Mouse (Mus musculus) hindbrain, embryonic 10.5 days (tissue): ENCODE data around the gene Lrrc75a. TPM values are rescaled to one million over a fixed set of nuclear protein-coding genes. Genes with fewer than 3 reads are reported as not detected.

Experiments used
- DNase-seq: peaks from one replicate; pipeline ENCODE4 v3.0.0-alpha.2; 2017; ENCODE audit warnings: low spot score
- H3K27ac ChIP-seq: fragments of 300-500 bp; sonication (generic); 2 replicates; pipeline ENCODE4 v1.5.1; 2016; ENCODE audit warnings: mild to moderate bottlenecking, moderate library complexity
- H3K27me3 ChIP-seq: fragments of 300-500 bp; sonication (generic); 2 replicates; pipeline ENCODE4 v1.6.1; 2016; ENCODE audit warnings: mild to moderate bottlenecking; ENCODE audit not compliant: poor library complexity, insufficient read depth, severe bottlenecking
- H3K36me3 ChIP-seq: fragments of 300-500 bp; sonication (generic); 2 replicates; pipeline ENCODE4 v1.6.1; 2016; ENCODE audit warnings: mild to moderate bottlenecking, moderate library complexity
- H3K4me1 ChIP-seq: fragments of 300-500 bp; sonication (generic); replicated peaks from 2 replicates; pipeline ENCODE4 v1.6.1; 2016; ENCODE audit warnings: mild to moderate bottlenecking
- H3K4me3 ChIP-seq: fragments of 300-500 bp; sonication (generic); 2 replicates; pipeline ENCODE4 v1.5.1; 2016; ENCODE audit warnings: mild to moderate bottlenecking, moderate library complexity
- H3K9me3 ChIP-seq: fragments of 300-500 bp; sonication (generic); 2 replicates; pipeline ENCODE4 v1.6.1; 2016; ENCODE audit warnings: mild to moderate bottlenecking, moderate library complexity
- WGBS: fragments of 180-500 bp; shearing (Covaris S2); methylation state at CpG from one replicate; pipeline ENCODE4 v1.1.7; 2016; 5-methylcytosine and 5-hydroxymethylcytosine counted together
- polyA plus RNA-seq: library from polyadenylated mRNA; unstranded; fragments of >200 nt; fragmentation: Nextera tagmentation; extraction: Ambion mirVana; gene quantifications from 2 replicates; pipeline ENCODE4 v1.2.1, GENCODE M21; 2016

Lrrc75a gene
- polyA plus RNA-seq: 12.6 and 15.0 TPM in 2 replicates

DNA sequence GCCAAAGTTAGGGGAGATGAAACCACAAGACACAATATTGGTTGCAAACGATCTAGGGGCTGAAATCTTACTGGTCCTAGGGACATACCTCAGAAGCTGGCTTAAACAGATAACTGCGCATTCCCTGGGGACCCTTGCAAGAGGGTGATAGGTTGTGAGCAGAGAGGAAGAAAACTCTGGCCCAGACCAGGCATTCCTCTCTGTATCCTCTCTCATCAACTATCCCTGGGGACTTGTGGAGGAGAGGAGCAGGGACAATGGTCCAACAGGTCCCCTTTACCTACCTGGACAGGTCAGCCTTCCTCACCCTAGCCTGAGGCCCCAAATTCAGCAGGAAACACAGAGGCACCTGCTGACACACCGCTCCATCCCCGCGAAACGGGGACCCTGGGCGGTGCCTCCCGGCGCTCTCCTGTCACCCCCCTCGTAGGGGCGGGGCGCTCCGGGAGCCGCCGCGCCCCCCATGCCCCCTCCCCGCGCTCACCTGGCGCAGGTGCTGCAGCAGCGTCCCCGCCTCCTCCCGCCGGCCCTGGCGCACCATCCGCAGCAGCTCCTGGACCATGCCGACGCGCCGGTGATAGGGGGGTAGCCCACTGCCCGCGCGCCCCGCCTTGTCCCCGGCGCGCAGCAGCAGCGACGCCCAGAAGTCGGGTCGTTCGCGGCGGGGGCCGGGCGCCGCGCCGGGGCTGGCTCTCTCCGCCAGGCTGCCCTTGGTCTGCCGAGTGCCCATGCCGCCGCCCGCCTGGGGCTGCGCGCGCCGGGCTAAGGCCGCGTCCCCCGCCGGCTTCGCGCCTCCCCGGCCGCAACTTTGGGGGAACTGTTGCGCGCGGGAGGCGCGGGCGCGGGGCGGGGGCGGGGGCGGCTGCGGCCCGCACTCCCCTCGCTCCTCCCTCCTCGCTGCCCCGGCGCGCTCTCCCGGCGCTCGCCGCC is at the start of gene Lrrc75a:
Gene Lrrc75a (minus strand): TSS at position 863 of the 930 bp plus-strand sequence.
- Histone ChIP-seq H3K9me3 (no peaks in the 10 kb centered on the region), H3K27ac (peak within 1 kb of the TSS; percentile 94), H3K27me3 (no peaks in the 10 kb centered on the region), H3K4me3 (peak within 1 kb of the TSS; percentile 86), H3K36me3 (peaks cover 18% of the 10 kb centered on the region), H3K4me1 (peaks cover 69% of the 10 kb centered on the region)
- DNase-seq: peak; percentile 38
- WGBS: under 1% methylated on average over 82 of the region's 86 CpGs

DNA sequence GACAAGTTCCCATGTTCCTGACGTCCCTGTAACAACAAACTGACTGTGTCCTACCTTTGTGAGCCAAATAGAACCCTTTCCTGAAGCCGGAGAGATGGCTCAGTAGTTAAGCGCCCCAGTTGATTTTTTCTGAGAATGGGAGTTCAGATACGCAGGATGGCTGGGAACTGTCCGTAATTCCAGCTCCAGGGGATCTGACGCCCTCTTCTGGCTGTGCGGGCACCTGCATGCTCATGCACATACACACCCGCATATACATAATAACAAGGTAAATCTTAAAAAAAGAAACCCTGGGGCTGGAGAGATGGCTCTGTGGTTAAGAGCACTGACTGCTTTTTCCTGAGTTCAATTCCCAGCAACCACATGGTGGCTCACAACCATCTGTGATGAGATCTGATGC is 46.8 kb upstream of the Lrrc75a start:
- no peak overlapping the region for H3K27ac ChIP-seq
- no peaks in the 10 kb centered on the region for H3K36me3 ChIP-seq
- 91% methylated on average over 8 of the region's 8 CpGs for whole genome bisulfite sequencing
- H3K9me3 ChIP-seq: no peaks in the 10 kb centered on the region
- H3K4me3 ChIP-seq: no peak overlapping the region
- no peak for DNase-seq
- no peaks in the 10 kb centered on the region for H3K4me1 ChIP-seq
- no peaks in the 10 kb centered on the region for H3K27me3 ChIP-seq

DNA sequence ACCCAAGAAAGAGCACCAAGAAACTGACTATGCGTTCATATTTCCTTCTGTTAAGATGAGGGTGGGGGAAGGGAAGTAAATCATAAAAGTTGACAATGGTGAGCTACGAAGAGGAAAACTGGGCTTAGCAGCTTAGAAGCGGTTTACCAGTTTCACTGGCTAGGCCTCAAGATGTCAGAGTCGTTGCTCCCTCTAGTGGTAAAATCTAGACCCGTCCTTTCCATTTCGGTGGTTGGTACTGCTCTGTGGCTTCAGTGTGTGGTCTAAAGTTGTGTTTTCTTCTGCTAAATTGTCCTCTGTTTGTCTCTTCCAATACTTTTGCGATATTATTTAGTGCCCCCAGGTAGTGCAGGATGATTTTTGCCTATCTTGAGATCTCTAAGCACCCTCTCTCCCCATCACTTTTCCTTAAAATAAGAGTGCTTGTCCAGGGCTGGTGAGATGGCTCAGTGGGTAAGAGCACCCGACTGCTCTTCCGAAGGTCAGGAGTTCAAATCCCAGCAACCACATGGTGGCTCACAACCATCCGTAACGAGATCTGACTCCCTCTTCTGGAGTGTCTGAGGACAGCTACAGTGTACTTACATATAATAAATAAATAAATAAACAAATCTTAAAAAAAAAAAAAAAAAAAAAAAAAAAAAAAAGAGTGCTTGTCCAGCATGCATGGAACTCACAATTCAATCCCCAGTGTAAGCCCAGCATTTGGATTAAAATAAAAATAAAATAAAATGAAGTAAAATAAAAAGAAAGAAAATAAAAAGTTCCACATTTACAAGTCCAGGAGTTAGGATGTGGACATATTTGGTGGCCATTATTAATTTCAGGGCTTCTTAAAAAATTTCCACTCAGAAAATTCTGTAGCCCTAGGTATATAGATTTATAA is 45.2 kb upstream of the Lrrc75a start:
- H3K27me3 ChIP-seq: no peaks in the 10 kb centered on the region
- no peaks in the 10 kb centered on the region for H3K36me3 ChIP-seq
- H3K9me3 ChIP-seq: no peaks in the 10 kb centered on the region
- H3K4me1 ChIP-seq: no peaks in the 10 kb centered on the region
- WGBS: 24% methylated on average over 11 of the region's 11 CpGs
- H3K4me3 ChIP-seq: no peak overlapping the region
- H3K27ac ChIP-seq: peak overlapping the region; percentile 45; the same call in 1 of the 2 replicates
- peak; percentile 52 for DNase-seq

DNA sequence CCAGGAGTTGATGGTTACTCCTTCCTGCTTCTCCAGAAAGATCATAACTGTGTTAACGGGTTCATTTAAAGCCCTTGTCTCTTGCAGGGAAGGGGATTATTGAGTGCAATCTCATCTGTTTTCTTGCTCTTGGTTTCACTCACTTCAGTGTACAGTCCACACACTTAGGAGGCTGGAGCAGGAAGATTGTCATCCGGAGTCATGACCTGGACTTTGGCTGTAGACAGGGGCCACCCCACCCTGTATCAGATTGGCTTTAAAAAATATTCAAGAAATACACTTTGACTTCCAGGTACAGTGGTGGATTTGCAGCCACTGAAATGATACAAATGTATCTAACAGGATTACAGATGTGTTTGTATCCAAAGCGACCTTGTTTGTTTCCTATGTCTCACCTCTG is 43.3 kb upstream of the Lrrc75a start:
- WGBS: 91% methylated on average over 3 of the region's 3 CpGs
- no peak for DNase-seq
- Histone ChIP-seq H3K27me3 (no peaks in the 10 kb centered on the region), H3K9me3 (no peaks in the 10 kb centered on the region), H3K4me1 (no peaks in the 10 kb centered on the region), H3K4me3 (no peak overlapping the region), H3K27ac (no peak overlapping the region), H3K36me3 (no peaks in the 10 kb centered on the region)

DNA sequence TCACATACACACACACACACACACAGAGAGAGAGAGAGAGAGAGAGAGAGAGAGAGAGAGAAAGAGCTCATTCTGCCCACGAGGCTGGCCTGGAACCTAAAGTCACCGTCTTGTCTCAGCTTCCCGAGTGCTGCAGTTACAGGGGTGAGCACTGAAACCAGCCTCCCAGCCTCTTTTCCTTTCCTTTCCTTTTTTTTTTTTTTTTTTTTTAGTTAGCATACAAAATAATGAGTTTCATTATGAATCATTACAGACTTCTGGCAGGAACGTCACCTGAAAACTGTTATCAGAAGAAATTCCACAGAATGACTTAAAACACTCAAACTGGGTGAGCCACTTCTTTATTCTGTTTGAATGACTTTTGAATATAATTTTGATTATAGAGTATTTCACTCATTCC is 31.6 kb upstream of the Lrrc75a start:
- H3K36me3 ChIP-seq: no peaks in the 10 kb centered on the region
- H3K27me3 ChIP-seq: no peaks in the 10 kb centered on the region
- WGBS: 86% methylated on average over 4 of the region's 4 CpGs
- peaks cover 12% of the 10 kb centered on the region for H3K4me1 ChIP-seq
- no peak for DNase-seq
- H3K9me3 ChIP-seq: no peaks in the 10 kb centered on the region
- no peak overlapping the region for H3K27ac ChIP-seq
- H3K4me3 ChIP-seq: no peak overlapping the region

DNA sequence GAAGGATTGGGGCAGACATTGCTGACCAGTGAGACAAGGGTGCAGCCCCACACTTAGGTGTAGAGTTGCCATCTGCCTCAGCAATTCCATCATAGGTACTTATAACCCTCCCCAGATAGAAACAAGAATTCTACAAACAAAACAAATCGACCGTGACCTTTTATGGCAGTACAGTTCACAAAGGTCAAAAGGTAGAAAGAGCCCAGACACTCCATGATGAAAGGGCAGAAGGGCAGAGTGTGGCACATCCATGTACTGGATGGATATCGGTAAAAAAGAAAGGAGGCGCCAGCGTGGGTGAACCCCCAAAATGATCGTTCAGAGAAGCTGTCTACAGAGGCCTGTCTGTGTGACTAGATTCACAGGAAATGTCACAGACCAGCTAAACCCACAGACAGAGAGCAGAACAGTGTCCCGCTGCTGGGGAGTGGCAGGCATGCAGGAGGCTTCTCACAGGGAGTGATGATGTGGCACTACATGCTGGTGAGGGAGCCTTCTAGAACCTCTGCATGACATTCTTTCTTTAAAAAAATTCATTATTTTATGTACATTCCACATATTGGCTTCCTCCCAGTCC is 30.5 kb upstream of the Lrrc75a start:
- H3K27me3 ChIP-seq: no peaks in the 10 kb centered on the region
- 90% methylated on average over 7 of the region's 7 CpGs for WGBS
- no peaks in the 10 kb centered on the region for H3K9me3 ChIP-seq
- H3K4me3 ChIP-seq: no peak overlapping the region
- peaks cover 18% of the 10 kb centered on the region for H3K4me1 ChIP-seq
- no peak for DNase-seq
- no peak overlapping the region for H3K27ac ChIP-seq
- H3K36me3 ChIP-seq: no peaks in the 10 kb centered on the region

DNA sequence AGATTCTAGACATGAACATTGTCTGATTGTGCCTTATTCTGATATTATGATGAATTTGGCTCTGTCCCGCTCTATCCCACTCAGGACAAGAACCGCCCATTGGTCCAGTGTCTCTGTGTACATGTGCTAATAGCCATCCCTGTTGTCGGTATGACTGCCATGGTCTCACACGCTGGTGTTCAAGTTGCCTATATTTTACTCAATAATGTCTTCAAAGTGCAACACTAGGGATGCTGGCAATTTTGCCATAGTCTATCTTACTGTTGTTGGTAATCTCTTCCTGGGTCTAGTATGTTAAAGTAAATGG is 27.9 kb upstream of the Lrrc75a start:
- no peak overlapping the region for H3K27ac ChIP-seq

DNA sequence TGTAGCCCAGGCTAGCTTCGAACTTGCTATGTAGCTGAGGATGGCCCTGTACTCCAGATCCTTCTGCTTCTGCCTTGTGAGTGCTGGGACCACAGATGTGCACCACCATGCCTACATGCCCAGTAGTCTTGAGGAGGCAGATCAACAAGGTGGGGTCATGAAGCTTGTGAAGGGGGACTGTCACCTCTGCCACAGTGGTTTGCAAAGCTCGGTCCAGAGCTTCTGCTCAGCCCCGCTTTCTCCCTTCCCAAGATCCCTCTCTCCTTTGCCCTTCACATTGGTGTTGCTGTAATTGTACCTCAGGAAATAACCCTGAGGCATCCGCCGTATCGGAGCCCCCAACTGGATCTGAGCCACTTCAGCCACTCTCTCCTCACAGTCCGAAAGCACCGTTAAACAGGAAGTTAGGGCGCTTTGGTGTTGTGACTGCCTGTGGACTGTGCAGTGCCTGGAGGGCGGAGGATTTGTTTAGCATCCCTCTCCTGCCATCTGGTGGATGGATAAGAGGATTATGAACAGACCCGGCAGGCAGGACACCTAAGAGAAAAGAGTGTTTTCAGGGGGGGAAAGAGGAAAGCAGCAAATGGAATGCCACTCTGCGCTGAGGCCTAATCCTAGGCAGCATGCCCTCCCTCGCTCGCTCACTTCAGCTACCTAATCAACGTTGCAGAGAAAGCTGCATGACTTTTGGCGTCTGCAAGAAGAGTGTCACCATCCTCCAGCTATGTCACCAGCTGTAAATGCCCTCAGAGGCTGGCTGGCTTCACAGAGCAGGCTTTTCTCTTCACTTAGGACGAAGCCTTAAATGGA is 27.4 kb upstream of the Lrrc75a start:
- 22% methylated on average over 17 of the region's 17 CpGs for WGBS
- H3K4me3 ChIP-seq: peak overlapping the region; percentile 39
- H3K27me3 ChIP-seq: no peaks in the 10 kb centered on the region
- peak overlapping the region; percentile 75 for H3K27ac ChIP-seq
- peak; percentile 76 for DNase-seq
- peaks cover 30% of the 10 kb centered on the region for H3K4me1 ChIP-seq
- H3K9me3 ChIP-seq: no peaks in the 10 kb centered on the region
- no peaks in the 10 kb centered on the region for H3K36me3 ChIP-seq

More for the DNA sequence above, 27.9 kb upstream of the Lrrc75a start:
- peaks cover 30% of the 10 kb centered on the region for H3K4me1 ChIP-seq
- H3K4me3 ChIP-seq: no peak overlapping the region
- H3K27me3 ChIP-seq: no peaks in the 10 kb centered on the region
- H3K9me3 ChIP-seq: no peaks in the 10 kb centered on the region
- H3K36me3 ChIP-seq: no peaks in the 10 kb centered on the region
- DNase-seq: no peak
- WGBS: 87% methylated on average over 4 of the region's 4 CpGs

DNA sequence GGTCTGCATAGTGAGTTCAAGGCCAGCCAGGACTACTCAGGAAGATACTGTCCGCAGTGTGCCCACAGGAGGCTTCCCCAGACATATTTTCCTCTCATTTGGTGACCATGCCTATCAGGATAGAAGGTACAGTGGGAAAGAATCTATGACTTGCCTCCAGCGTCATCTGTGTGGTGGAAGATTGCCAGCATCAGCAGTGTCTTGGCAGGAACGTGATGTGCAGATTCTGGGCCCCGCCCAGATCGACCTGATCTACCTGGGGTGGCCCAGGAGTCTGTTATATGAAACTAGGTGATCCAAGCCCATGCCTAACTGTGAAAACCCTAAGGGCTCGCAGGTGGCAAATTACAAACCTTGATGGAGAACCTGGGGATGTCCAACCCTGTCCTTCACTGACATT is 21.7 kb upstream of the Lrrc75a start:
- H3K4me1 ChIP-seq: peaks cover 19% of the 10 kb centered on the region
- H3K4me3 ChIP-seq: no peak overlapping the region
- no peaks in the 10 kb centered on the region for H3K27me3 ChIP-seq
- no peaks in the 10 kb centered on the region for H3K9me3 ChIP-seq
- H3K27ac ChIP-seq: no peak overlapping the region
- no peak for DNase-seq
- peaks cover 25% of the 10 kb centered on the region for H3K36me3 ChIP-seq
- 90% methylated on average over 6 of the region's 6 CpGs for WGBS

DNA sequence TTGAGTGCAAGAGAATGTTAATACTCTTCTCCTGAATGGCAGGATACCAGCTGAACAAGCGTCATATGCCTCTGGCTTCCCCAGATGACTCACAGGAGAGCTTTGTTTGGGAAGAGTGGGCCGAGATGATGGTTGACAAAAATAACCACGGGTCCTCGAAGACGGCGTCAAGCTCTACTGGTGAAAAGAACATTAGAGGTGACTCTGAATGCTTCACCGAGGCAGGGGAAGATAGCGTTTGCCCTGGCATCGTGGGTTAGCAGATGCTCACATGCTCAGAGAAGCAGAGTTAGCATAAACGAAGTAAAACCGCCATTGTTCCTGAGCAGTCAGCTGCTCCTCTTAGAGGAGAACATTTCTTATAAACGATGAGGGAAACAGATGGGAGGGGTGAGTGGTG is 21.1 kb upstream of the Lrrc75a start:
- Histone ChIP-seq H3K4me3 (no peak overlapping the region), H3K27me3 (no peaks in the 10 kb centered on the region), H3K36me3 (peaks cover 30% of the 10 kb centered on the region), H3K4me1 (peaks cover 14% of the 10 kb centered on the region), H3K9me3 (no peaks in the 10 kb centered on the region), H3K27ac (no peak overlapping the region)
- DNase-seq: no peak
- 69% methylated on average over 12 of the region's 12 CpGs for WGBS

DNA sequence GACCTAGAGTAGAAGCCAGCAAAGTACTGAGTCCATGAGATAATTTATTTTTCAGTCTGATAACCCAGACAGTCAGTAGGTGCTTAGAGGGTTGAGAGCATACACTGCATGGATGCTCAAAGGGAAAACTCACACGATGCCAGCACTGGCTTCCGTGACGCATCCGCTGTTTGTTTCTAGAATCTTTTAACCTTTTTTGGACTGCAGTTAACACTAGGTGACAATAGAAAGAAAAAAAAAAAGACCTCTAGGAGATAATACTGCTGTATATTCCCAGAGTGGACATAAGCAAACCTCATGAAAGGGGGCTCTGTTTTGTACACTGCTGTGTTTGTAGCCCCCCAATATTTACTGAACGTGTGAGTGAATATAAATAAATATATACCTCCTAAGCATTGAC is 20.7 kb upstream of the Lrrc75a start:
- no peaks in the 10 kb centered on the region for H3K9me3 ChIP-seq
- 91% methylated on average over 5 of the region's 5 CpGs for WGBS

DNA sequence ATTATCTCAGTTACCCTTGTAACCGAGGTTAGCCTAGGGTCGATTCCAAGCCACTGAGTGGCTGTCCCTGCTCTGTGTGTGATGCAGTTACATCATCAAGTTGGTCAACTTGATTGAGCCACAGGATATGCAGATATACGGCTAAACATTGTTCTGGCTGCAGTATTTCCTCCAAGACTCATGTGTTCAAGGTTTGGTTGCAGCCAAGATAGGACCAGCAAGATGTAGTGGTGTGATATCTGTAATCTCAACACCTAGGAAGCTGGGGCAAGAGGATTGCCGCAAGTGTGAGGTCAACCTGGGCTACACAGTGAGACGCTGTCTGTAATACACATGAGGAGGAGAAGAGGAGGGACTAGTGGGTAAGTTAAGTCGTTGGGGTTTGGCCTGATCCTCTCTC is 15.9 kb upstream of the Lrrc75a start:
- Histone ChIP-seq H3K27me3 (no peaks in the 10 kb centered on the region), H3K9me3 (no peaks in the 10 kb centered on the region), H3K4me3 (no peak overlapping the region), H3K4me1 (no peaks in the 10 kb centered on the region), H3K36me3 (peaks cover 42% of the 10 kb centered on the region), H3K27ac (no peak overlapping the region)
- WGBS: 92% methylated on average over 6 of the region's 6 CpGs
- DNase-seq: no peak

More for the DNA sequence above, 20.7 kb upstream of the Lrrc75a start:
- Histone ChIP-seq H3K4me1 (peaks cover 12% of the 10 kb centered on the region), H3K27me3 (no peaks in the 10 kb centered on the region), H3K27ac (no peak overlapping the region), H3K4me3 (no peak overlapping the region), H3K36me3 (peaks cover 34% of the 10 kb centered on the region)
- DNase-seq: no peak
